Mouse (Mus musculus) thymus, adult 2 months (tissue): ENCODE data around the gene Tmem35b.
"Not testable (repeated sequence)": the region's sequence is repeated elsewhere in the genome, so short reads cannot be mapped to it uniquely, and the experiment has no call there.

ENCODE experiments used
- CTCF ChIP-seq: fragments of 200-500 bp; IDR thresholded peaks from 2 replicates; pipeline ENCODE4 v1.5.1; 2012; ENCODE audit warnings: mild to moderate bottlenecking, control low read depth, low read length, moderate library complexity, borderline replicate concordance; ENCODE audit not compliant: control insufficient read depth, poor library complexity, insufficient read depth; ENCODE audit errors: extremely low read depth
- POLR2A ChIP-seq: fragments of 200-500 bp; IDR thresholded peaks from 2 replicates; pipeline ENCODE4 v1.6.1; 2012; ENCODE audit warnings: mild to moderate bottlenecking, low read length, control low read depth, moderate library complexity; ENCODE audit not compliant: control insufficient read depth, poor library complexity, insufficient read depth; ENCODE audit errors: extremely low read depth

GRCm38 (mm10) chr4:127099552-127099951, 23.9 kb upstream of the Tmem35b start:
- not testable (repeated sequence) for TF ChIP-seq CTCF, POLR2A
